Mouse (Mus musculus) mouse trophoblast stem cell (cell line): Measurements from ENCODE around the gene Proser3.
"Not testable (repeated sequence)": the region's sequence is repeated elsewhere in the genome, so short reads cannot be mapped to it uniquely, and the experiment has no call there.

Source experiments
- in situ Hi-C, 2 experiments: fragments of 300-500 bp; cut with MseI, MboI; formaldehyde crosslinking; loops; 2 replicates in 1 of 2; 3 replicates in 1 of 2; pipeline ENCODE4 v1.15.1; 2025

Gene Proser3

DNA sequence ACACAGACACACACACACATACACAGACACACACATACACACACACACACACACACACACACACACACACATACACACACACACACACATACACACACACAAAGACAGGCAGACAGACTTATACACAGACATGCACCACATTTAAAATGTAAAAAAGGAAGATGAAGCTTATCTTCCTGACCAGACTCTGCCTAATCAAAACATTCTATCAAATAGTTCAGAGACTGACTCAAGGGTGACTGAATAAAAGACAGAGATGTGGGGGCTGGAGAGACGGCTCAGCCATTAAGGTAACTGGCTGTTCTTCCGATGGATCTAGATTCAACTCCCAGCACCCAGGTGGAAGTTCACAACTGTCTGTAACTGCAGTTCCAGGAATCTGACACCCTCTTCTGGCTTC is 7.8 kb downstream of the Proser3 start:
- in situ Hi-C loops = no loop called here

DNA sequence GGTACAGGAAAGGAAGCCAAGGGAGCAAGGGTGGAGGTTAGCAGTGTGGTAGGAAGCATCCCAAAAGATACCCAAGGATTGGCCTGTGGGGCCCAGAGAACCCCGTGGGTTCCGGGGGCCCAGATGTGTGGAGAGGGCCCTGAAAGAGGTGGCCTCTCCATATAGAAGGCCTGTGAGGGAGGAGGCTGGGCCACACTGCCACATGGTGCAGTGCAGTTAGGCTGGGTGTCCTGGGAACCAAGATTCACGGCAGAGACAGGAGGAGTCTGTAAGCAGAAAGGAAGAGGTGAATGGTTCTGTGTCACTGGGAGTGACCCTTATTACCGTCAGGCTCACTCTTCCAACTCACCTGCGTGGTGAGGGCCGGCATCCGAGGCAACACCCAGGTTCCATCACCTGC is 11.5 kb downstream of the Proser3 start:
- in situ Hi-C loops = no loop called here

DNA sequence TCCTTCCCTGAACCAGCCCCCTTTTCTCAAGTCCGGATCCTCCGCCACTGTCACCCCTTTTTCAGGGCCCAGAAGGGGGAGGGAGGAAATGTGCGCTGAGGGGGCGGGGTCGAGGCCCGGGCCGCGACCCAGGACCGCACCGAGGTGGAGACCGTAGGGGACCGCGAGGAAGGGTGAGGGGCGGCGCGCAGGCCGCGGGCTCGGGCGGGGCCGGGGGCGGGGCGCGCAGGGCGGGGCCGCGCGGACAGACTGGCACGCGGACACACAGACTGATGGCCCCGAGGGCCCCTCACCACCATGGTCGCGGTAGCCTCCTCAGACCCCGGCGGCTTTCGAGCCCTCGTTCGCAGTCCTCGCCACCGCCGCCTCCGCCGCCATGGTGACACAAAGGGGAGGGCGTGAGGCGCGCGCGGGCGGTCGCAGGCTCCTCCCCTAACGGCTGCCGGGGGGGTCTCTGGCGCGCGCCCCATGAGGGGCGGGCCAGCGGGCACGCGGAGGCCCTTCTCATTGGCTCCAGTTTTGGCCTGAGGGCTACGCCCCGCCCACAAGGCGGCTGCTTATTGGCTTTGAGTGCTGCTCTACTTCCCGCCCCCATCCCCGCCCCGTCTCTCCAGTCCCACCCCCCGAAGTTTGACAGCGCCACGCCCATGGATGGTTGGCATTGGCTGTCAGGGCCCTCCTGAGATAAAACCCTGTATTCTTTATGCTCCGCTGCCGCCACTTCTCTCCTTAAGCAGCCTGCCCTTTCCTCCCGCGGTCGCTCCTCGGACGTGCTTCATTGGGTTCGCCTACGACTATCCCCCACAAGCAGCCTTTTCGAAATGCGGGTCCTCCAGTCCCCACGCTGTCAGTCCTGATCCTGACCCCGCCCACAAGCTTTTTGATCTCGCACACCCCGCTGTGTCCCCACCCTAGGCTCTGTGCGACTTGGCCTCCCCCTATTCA is 17.2 kb downstream of the Proser3 start, which contains the start of gene Arhgap33:
Gene Arhgap33 (minus strand): TSS at position 428 of the 945 bp plus-strand sequence.
- in situ Hi-C loops = no loop called here

DNA sequence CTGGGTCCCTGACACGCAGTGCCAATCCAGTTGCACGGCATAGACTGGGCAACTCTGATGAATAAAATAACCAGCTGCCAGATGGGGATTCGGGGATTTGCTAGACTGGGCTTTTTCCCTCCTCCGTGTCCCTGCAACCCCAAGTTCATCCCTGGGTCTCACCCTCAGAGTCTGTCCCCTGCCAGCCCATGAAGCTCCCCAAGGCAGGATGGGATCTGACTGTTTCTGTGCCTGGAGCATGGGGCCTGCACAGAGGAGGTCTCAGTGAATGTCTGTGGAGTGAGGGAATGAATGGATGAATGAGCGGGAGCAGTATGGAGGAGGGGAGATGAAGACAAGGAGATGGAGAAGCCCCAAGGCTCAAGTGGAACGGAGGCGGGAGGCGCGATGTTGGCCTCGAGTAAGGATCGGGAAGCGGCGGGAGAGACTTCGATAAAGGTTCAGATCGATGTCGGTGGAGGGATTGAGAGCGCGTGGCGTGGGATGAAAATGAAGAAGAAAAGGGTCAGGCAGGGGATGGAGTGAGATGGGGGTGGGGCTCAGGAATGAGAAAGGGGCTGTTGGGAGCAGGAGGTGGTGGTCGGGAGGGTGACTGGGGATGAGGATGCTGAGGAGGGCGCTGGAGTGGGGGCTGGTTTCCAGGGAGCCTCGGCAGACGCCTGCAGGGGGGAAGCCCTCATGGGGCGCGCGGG is 18.0 kb downstream of the Proser3 start:
- in situ Hi-C loops = no loop called here

DNA sequence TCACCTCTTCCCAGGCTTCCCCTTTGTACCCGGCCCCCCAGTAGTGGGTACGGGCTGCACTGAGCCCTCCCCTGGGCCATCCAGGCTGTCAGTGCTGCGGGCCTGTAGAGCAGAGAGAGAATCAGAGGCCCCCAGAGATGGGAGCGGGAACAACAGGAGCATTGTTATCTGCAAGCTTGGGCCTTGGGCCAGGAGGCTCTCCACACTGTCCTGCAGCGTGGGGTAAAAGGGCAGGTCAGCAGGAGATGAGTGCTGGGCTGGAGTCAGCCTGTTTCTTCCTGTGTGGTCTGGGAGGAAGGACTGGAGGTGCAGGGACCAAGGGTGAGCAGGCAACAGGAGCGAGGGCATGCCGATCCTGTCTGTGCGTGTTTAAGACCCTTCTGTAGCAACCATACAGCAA is 19.2 kb downstream of the Proser3 start:
- in situ Hi-C loops = no loop called here

DNA sequence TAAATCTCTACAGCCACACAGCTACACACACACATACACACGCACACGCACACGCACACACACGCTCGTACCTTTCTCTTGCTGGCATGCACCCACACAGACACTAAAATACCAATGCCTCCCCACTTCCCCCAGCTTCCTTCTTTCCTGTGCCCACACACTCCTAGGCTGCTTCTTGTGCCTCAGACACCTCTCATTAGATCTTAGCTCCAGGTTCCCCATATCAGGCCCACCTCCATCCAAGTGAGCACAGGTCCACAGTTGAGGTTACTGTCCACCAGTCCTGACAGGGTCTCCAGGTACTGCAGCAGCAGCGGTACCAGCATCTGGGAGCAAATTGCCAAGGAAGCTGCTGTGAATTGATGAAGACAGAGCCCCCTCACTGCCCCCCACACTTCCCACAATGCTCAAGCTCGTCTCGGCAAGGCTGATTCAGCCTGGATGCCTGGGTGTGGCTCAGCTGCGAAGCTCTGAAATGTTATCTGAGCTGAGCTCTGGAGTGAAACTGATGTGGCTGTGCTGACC is 20.7 kb downstream of the Proser3 start:
- in situ Hi-C loops = no loop called here

DNA sequence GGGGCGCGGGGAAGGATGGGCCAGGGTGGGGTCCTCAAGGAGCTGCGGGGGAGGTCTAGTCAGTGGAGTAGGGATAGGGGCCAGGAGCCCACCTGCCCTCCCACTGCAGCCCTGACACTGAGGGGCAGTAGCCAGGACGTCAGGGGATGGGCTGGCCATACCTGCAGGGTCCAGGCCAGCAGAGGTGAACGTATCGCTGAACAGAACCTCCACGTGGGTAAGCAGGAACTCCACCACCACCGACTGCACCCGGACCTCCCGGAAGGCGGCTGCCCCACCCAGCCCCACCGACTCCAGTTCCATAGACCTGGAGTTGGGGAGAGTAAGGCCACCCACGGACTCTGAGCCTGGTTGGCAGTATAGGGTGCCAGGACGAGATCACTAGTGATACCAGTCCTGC is 25.1 kb downstream of the Proser3 start:
- in situ Hi-C loops = no loop called here

DNA sequence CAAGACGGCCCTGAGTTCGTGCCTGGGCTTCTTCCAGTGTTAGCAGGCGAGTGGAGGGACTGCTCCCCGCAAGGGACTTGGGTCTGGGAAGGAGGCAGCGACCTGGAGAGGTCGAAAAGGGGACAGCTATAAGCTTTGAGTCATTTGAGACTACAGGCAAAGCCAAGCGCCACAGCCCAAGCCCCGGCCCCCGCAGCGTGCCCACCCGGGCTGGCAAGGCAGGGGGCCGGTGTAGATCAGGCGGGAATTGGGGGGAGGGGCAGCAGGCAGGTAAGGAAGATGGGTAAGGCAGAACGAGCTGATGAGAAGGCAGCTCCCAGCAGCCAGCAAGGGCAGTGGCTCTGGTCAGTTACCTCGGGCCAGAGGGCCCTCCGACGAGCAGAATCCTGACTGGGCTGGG is 25.7 kb downstream of the Proser3 start:
- in situ Hi-C loops = no loop called here

DNA sequence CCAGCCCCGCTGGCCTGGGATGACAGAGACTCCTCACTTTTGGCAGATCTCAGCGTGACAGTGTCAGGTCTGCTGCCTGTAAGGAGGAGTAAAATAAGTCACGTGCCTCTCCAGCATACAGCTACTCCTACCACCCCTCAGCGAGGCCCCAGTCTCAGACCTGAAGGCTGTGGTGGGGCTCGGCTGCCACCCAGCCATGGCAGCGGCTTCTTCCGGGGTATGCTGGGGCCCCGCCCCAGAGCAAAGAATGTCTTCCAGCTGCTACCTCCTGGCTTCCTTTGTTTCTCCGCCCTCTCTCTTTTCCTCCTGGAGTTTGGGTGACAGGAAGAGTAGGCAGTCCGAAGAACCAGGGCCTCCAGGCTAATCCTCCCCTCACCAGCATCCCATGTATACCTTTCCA is 26.1 kb downstream of the Proser3 start:
- in situ Hi-C loops = no loop called here

DNA sequence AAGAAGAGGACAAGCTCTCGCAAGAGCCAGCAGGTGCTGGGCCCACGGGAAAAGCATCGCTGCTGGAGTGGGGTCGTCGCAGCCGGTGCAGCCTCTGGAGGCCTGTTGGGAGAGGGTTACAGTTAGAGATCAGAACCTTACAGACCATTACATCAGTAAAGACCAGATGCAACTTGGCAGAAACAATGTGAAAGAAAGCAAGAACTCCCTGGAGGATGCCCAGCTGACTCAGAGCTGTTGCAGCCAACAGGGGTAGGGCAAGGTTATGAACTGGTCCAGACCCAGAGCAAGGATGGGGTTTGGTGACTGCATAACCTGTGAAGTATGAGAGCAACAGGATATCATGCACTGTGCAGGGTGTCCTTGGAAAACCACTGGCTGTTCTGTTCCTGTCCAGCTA is 27.6 kb downstream of the Proser3 start:
- in situ Hi-C loops = no loop called here

DNA sequence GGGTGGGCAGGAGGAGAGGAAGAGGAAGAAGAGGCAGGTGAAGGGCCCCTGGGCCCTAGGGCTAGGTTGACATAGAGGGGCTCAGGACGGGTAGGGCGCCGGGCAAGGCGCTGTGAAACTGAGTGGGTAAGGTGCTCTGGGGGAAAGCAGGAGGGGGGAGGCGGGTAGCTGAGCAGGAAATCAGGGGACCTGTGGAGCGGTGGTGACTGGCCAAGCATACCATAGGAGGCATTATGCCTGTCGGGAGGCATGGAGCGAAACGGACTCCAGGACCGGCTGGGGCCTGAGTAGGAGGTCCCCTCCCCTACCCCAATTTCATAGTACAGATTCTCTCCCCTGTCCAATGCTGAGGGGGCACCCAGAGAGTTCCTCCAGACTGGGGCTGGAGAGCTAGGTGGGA is 29.2 kb downstream of the Proser3 start:
- in situ Hi-C loops = no loop called here

DNA sequence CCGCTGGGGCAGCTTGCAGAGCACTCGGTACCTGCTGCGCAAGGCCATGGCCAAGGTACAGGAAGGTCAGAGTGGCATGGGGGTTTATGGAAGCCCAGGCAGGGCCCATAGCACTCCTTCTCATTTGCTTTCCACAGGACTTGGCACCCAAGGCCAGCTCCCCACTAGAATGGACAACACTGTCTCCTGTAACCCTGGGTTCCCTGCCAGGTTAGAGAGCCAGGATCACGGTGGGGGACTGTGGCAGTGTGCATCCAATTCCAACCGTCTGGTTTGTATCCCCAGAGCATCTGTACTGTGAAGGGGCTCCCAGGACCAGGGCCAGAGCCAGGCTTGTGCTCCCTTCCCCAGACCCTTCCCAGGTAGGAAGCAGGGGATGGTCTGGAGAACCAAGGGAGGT is 31.2 kb downstream of the Proser3 start:
- in situ Hi-C loops = no loop called here

DNA sequence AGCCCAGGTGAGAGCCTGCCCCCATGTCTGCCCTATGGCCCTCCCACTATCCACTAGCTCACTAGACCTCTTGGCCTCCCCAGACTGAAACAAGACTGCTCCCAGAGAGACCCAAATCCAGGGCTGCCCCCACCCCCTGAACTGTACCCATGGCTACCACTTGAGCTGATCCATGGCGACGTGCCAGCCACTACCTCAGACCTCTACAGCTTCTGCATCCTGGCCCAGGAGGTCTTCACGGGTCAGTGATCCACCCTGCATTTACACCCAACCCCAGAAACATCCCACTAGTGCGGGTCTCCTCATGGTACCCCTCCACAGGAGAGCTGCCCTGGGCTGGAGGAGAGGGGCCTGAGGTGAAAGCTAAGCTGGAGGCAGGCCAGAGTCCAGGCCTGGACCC is 31.7 kb downstream of the Proser3 start:
- in situ Hi-C loops = no loop called here

DNA sequence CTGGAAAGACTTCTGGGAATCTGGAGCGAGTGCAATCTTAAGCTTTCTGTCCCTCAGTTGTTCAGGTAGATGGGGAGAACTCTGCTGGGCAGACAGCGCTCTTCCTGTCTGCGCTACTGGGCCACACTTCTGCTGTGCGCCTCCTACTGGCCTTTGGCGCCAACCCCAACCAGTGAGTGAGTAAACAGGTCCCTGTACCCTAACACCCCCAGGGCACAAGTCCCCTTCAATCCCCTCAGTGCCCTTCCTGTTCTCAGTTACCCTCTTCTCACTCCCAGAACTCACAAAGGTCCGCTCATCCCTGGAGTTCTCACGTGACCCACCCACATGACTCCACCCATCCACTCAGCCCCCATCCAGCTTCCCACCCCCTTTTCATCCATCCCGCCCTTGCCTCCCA is 33.8 kb downstream of the Proser3 start:
- in situ Hi-C loops = no loop called here

DNA sequence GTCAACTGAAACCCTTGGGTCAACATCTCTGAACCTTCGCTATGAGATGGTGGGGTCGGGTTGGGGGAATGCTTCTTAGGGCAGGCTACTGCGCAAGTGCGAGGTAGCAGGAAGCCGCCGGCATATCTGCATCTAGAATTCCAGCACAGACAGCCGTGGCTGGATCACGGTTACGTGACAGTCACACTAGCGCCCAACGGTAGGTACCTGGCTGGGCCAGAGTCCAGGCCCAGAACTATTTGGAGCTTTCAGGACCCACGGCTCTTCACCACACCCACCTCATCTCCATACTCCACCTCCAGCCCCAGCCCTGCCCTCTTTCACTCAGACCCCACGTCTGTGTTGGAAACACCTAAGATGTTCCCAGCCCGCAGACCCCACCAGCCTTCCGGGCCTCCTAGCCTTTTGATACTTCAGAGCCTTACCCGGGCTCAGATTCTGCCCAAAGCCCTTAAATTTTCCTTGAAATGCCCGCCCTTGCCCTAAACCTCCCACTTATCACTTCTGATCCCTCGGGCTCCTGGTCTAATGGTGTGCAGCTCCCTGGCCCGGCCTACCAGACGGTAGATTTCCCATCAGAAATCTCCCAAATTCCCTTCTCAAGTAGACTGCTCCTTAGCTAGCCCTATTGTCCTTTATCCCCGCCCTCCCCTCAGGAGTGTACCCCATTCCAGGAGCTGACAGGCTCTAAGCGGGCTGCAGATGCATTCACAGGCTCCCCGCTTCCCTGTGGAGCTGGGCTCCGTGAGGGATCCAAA is 36.9 kb downstream of the Proser3 start:
- in situ Hi-C loops = no loop called here

DNA sequence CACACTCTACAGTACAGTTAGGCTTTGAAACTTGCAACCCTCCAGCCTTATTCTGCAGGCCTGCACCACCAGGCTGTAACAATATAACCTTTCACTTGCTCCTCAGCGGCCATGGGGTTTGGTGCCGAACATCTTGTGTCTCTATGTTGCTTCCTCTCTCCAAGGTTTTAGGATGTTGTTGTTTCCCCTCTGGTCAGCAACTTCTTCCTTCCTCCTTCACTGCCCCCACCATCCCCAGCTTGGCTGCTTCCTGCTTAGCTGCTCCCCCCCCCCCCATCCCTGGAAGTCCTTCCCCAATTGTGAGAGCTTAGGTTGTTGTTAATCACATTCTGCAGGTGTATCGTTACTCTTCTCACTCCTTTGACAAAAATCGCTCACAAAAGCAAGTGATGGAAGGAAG is 44.0 kb downstream of the Proser3 start:
- in situ Hi-C loops = no loop called here

DNA sequence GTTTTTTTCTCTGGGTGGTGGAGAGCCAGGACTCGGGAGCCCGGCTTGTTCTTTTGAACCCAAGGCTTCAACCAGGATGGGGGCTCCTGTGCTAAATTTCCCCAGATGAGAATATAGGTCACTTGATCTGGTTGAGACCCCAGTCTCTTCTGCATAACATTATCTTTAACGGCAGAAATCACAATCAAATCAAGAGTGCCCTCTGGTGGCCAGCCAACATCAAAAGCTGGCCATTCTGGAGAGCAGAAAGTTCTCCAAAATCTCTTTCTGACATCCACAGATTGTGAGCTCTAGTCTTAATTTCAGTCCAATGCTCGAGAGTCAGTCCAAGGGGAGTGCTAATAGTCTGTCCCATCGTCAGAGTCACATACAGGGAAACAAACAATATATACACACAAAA is 50.9 kb downstream of the Proser3 start:
- in situ Hi-C loops = not testable (repeated sequence)

DNA sequence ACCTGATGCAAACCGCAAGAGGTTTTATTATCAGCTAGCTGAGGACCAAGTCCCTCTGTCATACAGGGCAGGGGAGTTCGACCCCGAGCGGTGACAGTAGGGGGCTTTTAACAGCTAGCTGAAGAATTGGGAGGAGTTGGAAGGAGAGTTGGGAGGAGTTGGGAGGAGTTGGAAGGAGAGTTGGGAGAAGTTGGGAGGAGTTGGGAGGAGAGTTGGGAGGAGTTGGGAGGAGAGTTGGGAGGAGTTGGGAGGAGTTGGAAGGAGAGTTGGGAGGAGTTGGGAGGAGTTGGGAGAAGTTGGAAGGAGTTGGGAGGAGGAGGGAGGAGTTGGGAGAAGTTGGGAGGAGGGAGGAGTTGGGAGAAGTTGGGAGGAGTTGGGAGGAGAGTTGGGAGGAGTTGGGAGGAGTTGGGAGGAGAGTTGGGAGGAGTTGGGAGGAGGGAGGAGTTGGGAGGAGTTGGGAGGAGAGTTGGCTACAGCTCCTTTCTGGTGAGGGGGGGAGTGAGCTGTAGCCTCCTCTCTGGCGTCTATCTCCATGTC is 56.5 kb downstream of the Proser3 start:
- in situ Hi-C loops = not testable (repeated sequence)

DNA sequence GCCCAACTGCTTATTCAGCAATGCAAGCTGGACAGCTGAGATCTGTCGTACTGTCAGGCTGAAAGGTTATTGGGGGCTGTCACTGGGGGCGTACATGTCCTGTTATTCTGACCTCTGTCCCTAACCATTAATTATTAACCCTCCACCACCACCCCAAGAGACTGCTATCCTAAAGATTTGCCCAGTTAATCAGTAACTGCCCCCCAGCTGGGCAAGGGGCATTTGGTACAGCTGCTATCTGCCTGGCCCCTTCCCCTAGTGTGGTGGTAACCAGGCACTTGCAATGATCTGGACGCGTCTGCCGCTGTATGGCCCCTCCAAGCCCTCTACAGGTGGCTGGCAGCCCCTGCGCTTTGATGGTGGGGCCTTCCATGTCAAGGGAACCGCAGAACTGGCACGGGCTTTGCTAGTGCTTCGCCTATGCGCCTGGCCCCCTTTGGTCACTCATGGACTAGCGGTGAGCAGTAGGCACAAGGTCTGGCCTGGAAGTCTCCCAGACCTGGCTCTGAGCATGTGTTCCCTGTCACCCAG is 58.6 kb downstream of the Proser3 start, which contains the start of gene Prodh2:
Gene Prodh2 (plus strand): TSS at position 222 of the 531 bp plus-strand sequence.
- in situ Hi-C loops = no loop called here

DNA sequence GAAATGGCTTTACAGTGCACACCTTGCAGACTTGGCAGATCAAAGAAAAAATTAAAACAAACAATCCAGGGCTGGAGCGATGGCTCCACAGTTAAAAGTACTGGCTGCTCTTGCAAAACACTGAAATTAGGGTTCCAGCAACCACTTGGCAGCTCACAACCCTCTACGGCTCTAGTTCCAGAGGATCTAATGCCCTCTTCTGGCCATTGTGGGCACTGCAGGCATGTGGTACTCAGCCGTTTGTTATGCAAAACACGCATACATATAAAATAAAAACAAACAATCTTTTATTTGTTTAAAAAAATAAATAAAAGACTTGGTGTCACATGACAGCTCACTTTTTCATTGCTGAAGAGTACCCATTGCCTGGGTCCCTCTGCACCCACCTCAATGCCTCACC is 59.3 kb downstream of the Proser3 start:
- in situ Hi-C loops = no loop called here

DNA sequence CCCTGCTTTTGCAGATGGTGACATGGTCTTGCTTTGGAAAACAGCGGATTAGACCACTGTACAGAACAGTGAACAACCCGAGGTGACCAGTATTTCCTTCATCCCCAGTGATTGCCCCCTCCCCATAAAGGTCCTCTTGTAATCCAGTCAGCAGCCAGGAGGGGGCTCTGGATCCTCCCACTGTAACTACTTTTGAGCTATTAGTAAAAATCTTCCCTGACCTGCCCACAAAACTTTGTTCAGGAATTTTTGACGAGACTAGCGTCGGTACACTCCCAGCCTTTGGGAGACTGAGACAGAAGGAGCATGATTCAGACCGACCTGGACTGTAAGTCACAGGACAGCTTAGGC is 61.2 kb downstream of the Proser3 start:
- in situ Hi-C loops = no loop called here
